Mouse (Mus musculus): ENCODE data around the gene Atp2c2. TPM values are rescaled to one million over a fixed set of nuclear protein-coding genes. Genes with fewer than 3 reads are reported as not detected.
A peak's percentile ranks its signal among the peaks of the same experiment; 100 is the strongest.

Atp2c2 gene
- total and polyA plus RNA-seq, 3 experiments = 0.07 to 0.59 TPM; not detected in 1

- H3K4me3 ChIP-seq = no peak overlapping the region
- no peak overlapping the region for H3K9ac ChIP-seq (ENCODE audit: low read depth, low read length)
- intact Hi-C loops (cut with DNase I) = no loop called here
- H3K27me3 ChIP-seq (ENCODE audit: control insufficient read depth, insufficient read depth, low read length) = no peaks in the 10 kb centered on the region
- no peaks in the 10 kb centered on the region for H3K79me2 ChIP-seq (replicated peaks; ENCODE audit: control insufficient read depth, insufficient read depth, low read length)
- 68% methylated on average over 19 of the region's 19 CpGs for WGBS
- H3K4me1 ChIP-seq (ENCODE audit: control insufficient read depth, insufficient read depth, low read length) = no peaks in the 10 kb centered on the region
- no peaks in the 10 kb centered on the region for H3K36me3 ChIP-seq (ENCODE audit: control insufficient read depth, insufficient read depth, low read length)
- H3K27ac ChIP-seq = no peak overlapping the region
- no peak for DNase-seq
- no peak for TF ChIP-seq EP300 (IDR thresholded peaks at IDR 0.05; ENCODE audit: insufficient read depth, low read depth, low read length)
- no peak for TF ChIP-seq POLR2A (IDR thresholded peaks at IDR 0.05; ENCODE audit: insufficient read depth, low read depth, low read length)
- TF ChIP-seq CTCF (IDR thresholded peaks at IDR 0.05) = no peak
Observed at GRCm38 (mm10) chr8:119738129-119738907, 38.5 kb downstream of the Atp2c2 start.

- no peak overlapping the region for H3K4me3 ChIP-seq
- no peaks in the 10 kb centered on the region for H3K27me3 ChIP-seq (ENCODE audit: control insufficient read depth, insufficient read depth, low read length)
- H3K36me3 ChIP-seq (ENCODE audit: control insufficient read depth, insufficient read depth, low read length) = no peaks in the 10 kb centered on the region
- H3K9ac ChIP-seq (ENCODE audit: low read depth, low read length) = no peak overlapping the region
- H3K4me1 ChIP-seq (ENCODE audit: control insufficient read depth, insufficient read depth, low read length) = no peaks in the 10 kb centered on the region
- WGBS = 69% methylated on average over 4 of the region's 4 CpGs
- DNase-seq = no peak
- TF ChIP-seq EP300 (IDR thresholded peaks at IDR 0.05; ENCODE audit: insufficient read depth, low read depth, low read length) (no peak), POLR2A (IDR thresholded peaks at IDR 0.05; ENCODE audit: insufficient read depth, low read depth, low read length) (no peak), CTCF (IDR thresholded peaks at IDR 0.05) (no peak)
- intact Hi-C loops (cut with DNase I) = no loop called here
- no peak overlapping the region for H3K27ac ChIP-seq
- H3K79me2 ChIP-seq (replicated peaks; ENCODE audit: control insufficient read depth, insufficient read depth, low read length) = no peaks in the 10 kb centered on the region
Observed at GRCm38 (mm10) chr8:119740634-119741033, 40.8 kb downstream of the Atp2c2 start.

- peak; percentile 74; the same call in 1 of the 2 replicates for TF ChIP-seq EP300 (IDR thresholded peaks at IDR 0.05; ENCODE audit: insufficient read depth, low read depth, low read length)
- TF ChIP-seq CTCF (IDR thresholded peaks at IDR 0.05) = no peak
- Histone ChIP-seq H3K79me2 (replicated peaks; ENCODE audit: control insufficient read depth, insufficient read depth, low read length) (no peaks in the 10 kb centered on the region), H3K4me3 (no peak overlapping the region), H3K27ac (no peak overlapping the region), H3K36me3 (ENCODE audit: control insufficient read depth, insufficient read depth, low read length) (no peaks in the 10 kb centered on the region), H3K27me3 (ENCODE audit: control insufficient read depth, insufficient read depth, low read length) (no peaks in the 10 kb centered on the region), H3K4me1 (ENCODE audit: control insufficient read depth, insufficient read depth, low read length) (no peaks in the 10 kb centered on the region), H3K9ac (ENCODE audit: low read depth, low read length) (no peak overlapping the region)
- DNase-seq = peak in 1 of 2 experiments; percentile 43
- WGBS = 68% methylated on average over 7 of the region's 7 CpGs
- intact Hi-C loops (cut with DNase I) = no loop called here
Observed at GRCm38 (mm10) chr8:119742409-119742808, 42.6 kb downstream of the Atp2c2 start.

GRCm38 (mm10) chr8:119743291-119744026 is 43.6 kb downstream of the Atp2c2 start:
- Histone ChIP-seq H3K79me2 (replicated peaks; ENCODE audit: control insufficient read depth, insufficient read depth, low read length) (no peaks in the 10 kb centered on the region), H3K27me3 (ENCODE audit: control insufficient read depth, insufficient read depth, low read length) (no peaks in the 10 kb centered on the region), H3K9ac (ENCODE audit: low read depth, low read length) (no peak overlapping the region), H3K4me3 (no peak overlapping the region), H3K27ac (no peak overlapping the region), H3K36me3 (ENCODE audit: control insufficient read depth, insufficient read depth, low read length) (no peaks in the 10 kb centered on the region), H3K4me1 (ENCODE audit: control insufficient read depth, insufficient read depth, low read length) (no peaks in the 10 kb centered on the region)
- WGBS = 50% methylated on average over 13 of the region's 13 CpGs
- DNase-seq = peak; percentile 13 to 35
- TF ChIP-seq EP300 (IDR thresholded peaks at IDR 0.05; ENCODE audit: insufficient read depth, low read depth, low read length) (no peak), POLR2A (IDR thresholded peaks at IDR 0.05; ENCODE audit: insufficient read depth, low read depth, low read length) (no peak), CTCF (IDR thresholded peaks at IDR 0.05) (peak; percentile 73)
- intact Hi-C loops (cut with DNase I) = no loop called here

GRCm38 (mm10) chr8:119744604-119745003 is 44.8 kb downstream of the Atp2c2 start:
- WGBS = 71% methylated on average over 4 of the region's 4 CpGs
- no peaks in the 10 kb centered on the region for H3K36me3 ChIP-seq (ENCODE audit: control insufficient read depth, insufficient read depth, low read length)
- no peaks in the 10 kb centered on the region for H3K4me1 ChIP-seq (ENCODE audit: control insufficient read depth, insufficient read depth, low read length)
- H3K9ac ChIP-seq (ENCODE audit: low read depth, low read length) = no peak overlapping the region
- no peak for DNase-seq
- no peak overlapping the region for H3K4me3 ChIP-seq
- intact Hi-C loops (cut with DNase I) = loop anchor here (5.0 kb wide), 1 partner anchor 47 kb away; no protein-coding TSS in a partner anchor
- TF ChIP-seq POLR2A (IDR thresholded peaks at IDR 0.05; ENCODE audit: insufficient read depth, low read depth, low read length) = no peak
- TF ChIP-seq EP300 (IDR thresholded peaks at IDR 0.05; ENCODE audit: insufficient read depth, low read depth, low read length) = no peak
- TF ChIP-seq CTCF (IDR thresholded peaks at IDR 0.05) = no peak
- H3K79me2 ChIP-seq (replicated peaks; ENCODE audit: control insufficient read depth, insufficient read depth, low read length) = no peaks in the 10 kb centered on the region
- no peaks in the 10 kb centered on the region for H3K27me3 ChIP-seq (ENCODE audit: control insufficient read depth, insufficient read depth, low read length)
- H3K27ac ChIP-seq = no peak overlapping the region

Data from heart, adult 2 months (tissue).